Mouse (Mus musculus): ENCODE results near the gene Aif1. TPM values are rescaled to one million over a fixed set of nuclear protein-coding genes. Genes with fewer than 3 reads are reported as not detected.
A peak's percentile ranks its signal among the peaks of the same experiment; 100 is the strongest.

Aif1 gene
- polyA plus RNA-seq, 1 experiment from 2014 or later = 22.8 TPM

GRCm38 (mm10) chr17:35133517-35133916, 42.4 kb downstream of the Aif1 start:
- WGBS (ENCODE audit: insufficient replicate concordance) = 85% methylated on average over 7 of the region's 7 CpGs

GRCm38 (mm10) chr17:35132174-35132560, 43.7 kb downstream of the Aif1 start:
- 60% methylated on average over 3 of the region's 3 CpGs for WGBS (ENCODE audit: insufficient replicate concordance)
- no peak overlapping the region for H3K9ac ChIP-seq (ENCODE audit: low read depth, low read length)
- no peak overlapping the region for H3K4me3 ChIP-seq (ENCODE audit: low read depth, low read length)
- no peak overlapping the region for H3K4me2 ChIP-seq (ENCODE audit: low read depth, low read length)
- H3K4me1 ChIP-seq (ENCODE audit: control insufficient read depth, low read depth, low read length) = peaks cover 25% of the 10 kb centered on the region
- H3K36me3 ChIP-seq (ENCODE audit: control insufficient read depth, insufficient read depth) = no peaks in the 10 kb centered on the region
- H3K9me3 ChIP-seq (replicated peaks; ENCODE audit: control insufficient read depth, low read length) = no peaks in the 10 kb centered on the region
- H3K27me3 ChIP-seq (ENCODE audit: control insufficient read depth, insufficient read depth, low read depth, low read length) = no peaks in the 10 kb centered on the region
- ATAC-seq (ENCODE audit: low read depth) = no peak
- peak overlapping the region; percentile 5; the same call in 1 of the 2 replicates for H3K27ac ChIP-seq (ENCODE audit: low read length)

More at GRCm38 (mm10) chr17:35133517-35133916, 42.4 kb downstream of the Aif1 start:
- no peaks in the 10 kb centered on the region for H3K27me3 ChIP-seq (ENCODE audit: control insufficient read depth, insufficient read depth, low read depth, low read length)
- no peak overlapping the region for H3K9ac ChIP-seq (ENCODE audit: low read depth, low read length)
- H3K9me3 ChIP-seq (replicated peaks; ENCODE audit: control insufficient read depth, low read length) = no peaks in the 10 kb centered on the region
- no peak for ATAC-seq (ENCODE audit: low read depth)
- H3K4me1 ChIP-seq (ENCODE audit: control insufficient read depth, low read depth, low read length) = peaks cover 21% of the 10 kb centered on the region
- H3K36me3 ChIP-seq (ENCODE audit: control insufficient read depth, insufficient read depth) = peaks cover under 1% of the 10 kb centered on the region
- no peak overlapping the region for H3K27ac ChIP-seq (ENCODE audit: low read length)
- H3K4me2 ChIP-seq (ENCODE audit: low read depth, low read length) = no peak overlapping the region
- H3K4me3 ChIP-seq (ENCODE audit: low read depth, low read length) = no peak overlapping the region

GRCm38 (mm10) chr17:35131500-35132173, 44.2 kb downstream of the Aif1 start, which contains the start of gene Apom:
Gene Apom (minus strand): TSS chr17:35132050.
- H3K4me3 ChIP-seq (ENCODE audit: low read depth, low read length) = peak within 1 kb of the TSS; percentile 52
- H3K4me1 ChIP-seq (ENCODE audit: control insufficient read depth, low read depth, low read length) = peaks cover 26% of the 10 kb centered on the region
- H3K27ac ChIP-seq (ENCODE audit: low read length) = peak within 1 kb of the TSS; percentile 51
- H3K4me2 ChIP-seq (ENCODE audit: low read depth, low read length) = peak within 1 kb of the TSS; percentile 30
- H3K9ac ChIP-seq (ENCODE audit: low read depth, low read length) = peak within 1 kb of the TSS; percentile 37
- H3K9me3 ChIP-seq (replicated peaks; ENCODE audit: control insufficient read depth, low read length) = no peaks in the 10 kb centered on the region
- ATAC-seq (ENCODE audit: low read depth) = peak; percentile 25
- 62% methylated on average over 15 of the region's 15 CpGs for WGBS (ENCODE audit: insufficient replicate concordance)
- H3K36me3 ChIP-seq (ENCODE audit: control insufficient read depth, insufficient read depth) = no peaks in the 10 kb centered on the region
- H3K27me3 ChIP-seq (ENCODE audit: control insufficient read depth, insufficient read depth, low read depth, low read length) = no peaks in the 10 kb centered on the region

- peak overlapping the region; percentile 52 for H3K4me3 ChIP-seq (ENCODE audit: low read depth, low read length)
- peaks cover 24% of the 10 kb centered on the region for H3K4me1 ChIP-seq (ENCODE audit: control insufficient read depth, low read depth, low read length)
- H3K9me3 ChIP-seq (replicated peaks; ENCODE audit: control insufficient read depth, low read length) = no peaks in the 10 kb centered on the region
- H3K36me3 ChIP-seq (ENCODE audit: control insufficient read depth, insufficient read depth) = no peaks in the 10 kb centered on the region
- no peaks in the 10 kb centered on the region for H3K27me3 ChIP-seq (ENCODE audit: control insufficient read depth, insufficient read depth, low read depth, low read length)
- H3K9ac ChIP-seq (ENCODE audit: low read depth, low read length) = peak overlapping the region; percentile 37
- peak overlapping the region; percentile 51 for H3K27ac ChIP-seq (ENCODE audit: low read length)
- peak overlapping the region; percentile 30 for H3K4me2 ChIP-seq (ENCODE audit: low read depth, low read length)
- 75% methylated on average over 8 of the region's 8 CpGs for WGBS (ENCODE audit: insufficient replicate concordance)
- ATAC-seq (ENCODE audit: low read depth) = no peak
Measured at GRCm38 (mm10) chr17:35131038-35131437, 44.8 kb downstream of the Aif1 start.

GRCm38 (mm10) chr17:35128996-35129395, 46.9 kb downstream of the Aif1 start:
- Histone ChIP-seq H3K4me1 (ENCODE audit: control insufficient read depth, low read depth, low read length) (peaks cover 24% of the 10 kb centered on the region), H3K27ac (ENCODE audit: low read length) (no peak overlapping the region), H3K9me3 (replicated peaks; ENCODE audit: control insufficient read depth, low read length) (no peaks in the 10 kb centered on the region), H3K9ac (ENCODE audit: low read depth, low read length) (no peak overlapping the region), H3K27me3 (ENCODE audit: control insufficient read depth, insufficient read depth, low read depth, low read length) (no peaks in the 10 kb centered on the region), H3K4me2 (ENCODE audit: low read depth, low read length) (no peak overlapping the region), H3K4me3 (ENCODE audit: low read depth, low read length) (no peak overlapping the region), H3K36me3 (ENCODE audit: control insufficient read depth, insufficient read depth) (0 out of 2 replicates have a peak, but pooled peaks cover under 1% of the 10 kb centered on the region)
- 71% methylated on average over 11 of the region's 11 CpGs for whole genome bisulfite sequencing (ENCODE audit: insufficient replicate concordance)
- ATAC-seq (ENCODE audit: low read depth) = no peak

GRCm38 (mm10) chr17:35127017-35127416, 48.9 kb downstream of the Aif1 start:
- WGBS (ENCODE audit: insufficient replicate concordance) = 50% methylated on average over 13 of the region's 13 CpGs

GRCm38 (mm10) chr17:35126206-35126611, 49.7 kb downstream of the Aif1 start, which contains the start of gene D17H6S53E:
Gene D17H6S53E (plus strand): TSS chr17:35126373.
- peak; percentile 71 for ATAC-seq (ENCODE audit: low read depth)
- Histone ChIP-seq H3K4me2 (ENCODE audit: low read depth, low read length) (peak within 1 kb of the TSS; percentile 89), H3K9ac (ENCODE audit: low read depth, low read length) (peak within 1 kb of the TSS; percentile 81), H3K27me3 (ENCODE audit: control insufficient read depth, insufficient read depth, low read depth, low read length) (no peaks in the 10 kb centered on the region), H3K27ac (ENCODE audit: low read length) (peak within 1 kb of the TSS; percentile 92), H3K36me3 (ENCODE audit: control insufficient read depth, insufficient read depth) (peaks cover 6% of the 10 kb centered on the region; the same call in 1 of the 2 replicates), H3K9me3 (replicated peaks; ENCODE audit: control insufficient read depth, low read length) (no peaks in the 10 kb centered on the region), H3K4me3 (ENCODE audit: low read depth, low read length) (peak within 1 kb of the TSS; percentile 78), H3K4me1 (ENCODE audit: control insufficient read depth, low read depth, low read length) (peaks cover 31% of the 10 kb centered on the region)
- WGBS (ENCODE audit: insufficient replicate concordance) = 0% methylated on average over 36 of the region's 36 CpGs

More at GRCm38 (mm10) chr17:35127017-35127416, 48.9 kb downstream of the Aif1 start:
- Histone ChIP-seq H3K9ac (ENCODE audit: low read depth, low read length) (peak overlapping the region; percentile 81), H3K27ac (ENCODE audit: low read length) (peak overlapping the region; percentile 92), H3K9me3 (replicated peaks; ENCODE audit: control insufficient read depth, low read length) (no peaks in the 10 kb centered on the region), H3K36me3 (ENCODE audit: control insufficient read depth, insufficient read depth) (peaks cover 6% of the 10 kb centered on the region; the same call in 1 of the 2 replicates), H3K4me2 (ENCODE audit: low read depth, low read length) (peak overlapping the region; percentile 89), H3K4me3 (ENCODE audit: low read depth, low read length) (peak overlapping the region; percentile 78), H3K27me3 (ENCODE audit: control insufficient read depth, insufficient read depth, low read depth, low read length) (no peaks in the 10 kb centered on the region), H3K4me1 (ENCODE audit: control insufficient read depth, low read depth, low read length) (peaks cover 28% of the 10 kb centered on the region)
- ATAC-seq (ENCODE audit: low read depth) = no peak

GRCm38 (mm10) chr17:35125578-35125977, 50.3 kb downstream of the Aif1 start:
- 38% methylated on average over 6 of the region's 6 CpGs for WGBS (ENCODE audit: insufficient replicate concordance)
- H3K4me2 ChIP-seq (ENCODE audit: low read depth, low read length) = peak overlapping the region; percentile 89
- H3K4me3 ChIP-seq (ENCODE audit: low read depth, low read length) = peak overlapping the region; percentile 78
- no peak for ATAC-seq (ENCODE audit: low read depth)
- H3K4me1 ChIP-seq (ENCODE audit: control insufficient read depth, low read depth, low read length) = peaks cover 31% of the 10 kb centered on the region
- peak overlapping the region; percentile 81 for H3K9ac ChIP-seq (ENCODE audit: low read depth, low read length)
- H3K36me3 ChIP-seq (ENCODE audit: control insufficient read depth, insufficient read depth) = peaks cover 6% of the 10 kb centered on the region; the same call in 1 of the 2 replicates
- peak overlapping the region; percentile 92 for H3K27ac ChIP-seq (ENCODE audit: low read length)
- no peaks in the 10 kb centered on the region for H3K9me3 ChIP-seq (replicated peaks; ENCODE audit: control insufficient read depth, low read length)
- no peaks in the 10 kb centered on the region for H3K27me3 ChIP-seq (ENCODE audit: control insufficient read depth, insufficient read depth, low read depth, low read length)

GRCm38 (mm10) chr17:35125081-35125480, 50.8 kb downstream of the Aif1 start:
- 62% methylated on average over 1 of the region's 1 CpGs for WGBS (ENCODE audit: insufficient replicate concordance)

More at GRCm38 (mm10) chr17:35125081-35125480, 50.8 kb downstream of the Aif1 start:
- Histone ChIP-seq H3K4me2 (ENCODE audit: low read depth, low read length) (peak overlapping the region; percentile 89; the same call in 1 of the 2 replicates), H3K4me1 (ENCODE audit: control insufficient read depth, low read depth, low read length) (peaks cover 33% of the 10 kb centered on the region), H3K9me3 (replicated peaks; ENCODE audit: control insufficient read depth, low read length) (no peaks in the 10 kb centered on the region), H3K9ac (ENCODE audit: low read depth, low read length) (no peak overlapping the region), H3K36me3 (ENCODE audit: control insufficient read depth, insufficient read depth) (peaks cover 6% of the 10 kb centered on the region; the same call in 1 of the 2 replicates), H3K27ac (ENCODE audit: low read length) (peak overlapping the region; percentile 92), H3K27me3 (ENCODE audit: control insufficient read depth, insufficient read depth, low read depth, low read length) (no peaks in the 10 kb centered on the region), H3K4me3 (ENCODE audit: low read depth, low read length) (no peak overlapping the region)
- no peak for ATAC-seq (ENCODE audit: low read depth)
